Mouse (Mus musculus) mesoderm, embryonic 11.5 days (tissue): Measurements from ENCODE around the gene Hoxa1.

ENCODE experiments used
- DNase-seq: peaks from one replicate; pipeline ENCODE4 v3.0.0-alpha.2; 2012; ENCODE audit warnings: low read depth, low spot score

Hoxa1 gene

DNA sequence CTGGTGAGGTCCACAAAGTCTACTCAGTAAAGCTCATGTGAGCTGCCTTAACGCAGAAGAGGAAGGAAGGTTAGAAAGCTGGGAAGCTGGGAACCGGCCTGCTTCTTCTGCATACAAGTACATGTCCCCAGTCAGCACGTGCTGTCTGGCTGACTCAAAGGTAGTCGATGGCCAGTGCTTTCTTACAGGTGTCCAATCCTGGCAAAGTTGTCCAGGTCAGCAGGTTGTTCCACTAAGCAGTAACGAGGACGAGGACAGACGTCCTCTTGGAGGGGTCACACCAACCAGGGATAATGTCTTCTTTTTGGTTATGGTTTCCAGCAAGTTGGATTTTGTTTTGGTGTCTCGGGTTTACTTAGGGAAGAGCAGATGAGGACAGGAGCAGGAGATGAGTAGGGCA is 31.8 kb upstream of the Hoxa1 start:
- DNase-seq, result no peak

GRCm38 (mm10) chr6:52189172-52189591 is 31.1 kb upstream of the Hoxa1 start:
- DNase-seq, result no peak

DNA sequence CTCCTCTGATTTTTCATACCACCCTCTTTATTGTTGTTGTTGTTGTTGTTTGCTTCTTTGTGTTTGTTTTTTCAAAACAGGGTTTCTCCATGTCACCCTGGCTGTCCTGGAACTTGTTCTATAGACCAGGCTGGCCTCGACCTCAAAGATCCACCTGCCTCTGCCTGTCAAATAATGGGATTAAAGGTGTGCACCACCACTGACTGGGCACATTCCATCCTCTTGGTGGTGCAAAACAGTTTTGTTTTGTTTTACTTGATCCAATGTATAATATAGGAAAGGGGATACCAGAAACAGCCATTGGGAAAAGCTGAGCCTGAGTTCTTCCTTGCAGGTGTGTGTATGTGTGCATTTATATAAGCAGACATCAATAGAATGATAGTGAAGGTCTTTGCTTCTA is 28.4 kb upstream of the Hoxa1 start:
- DNase-seq, result no peak

DNA sequence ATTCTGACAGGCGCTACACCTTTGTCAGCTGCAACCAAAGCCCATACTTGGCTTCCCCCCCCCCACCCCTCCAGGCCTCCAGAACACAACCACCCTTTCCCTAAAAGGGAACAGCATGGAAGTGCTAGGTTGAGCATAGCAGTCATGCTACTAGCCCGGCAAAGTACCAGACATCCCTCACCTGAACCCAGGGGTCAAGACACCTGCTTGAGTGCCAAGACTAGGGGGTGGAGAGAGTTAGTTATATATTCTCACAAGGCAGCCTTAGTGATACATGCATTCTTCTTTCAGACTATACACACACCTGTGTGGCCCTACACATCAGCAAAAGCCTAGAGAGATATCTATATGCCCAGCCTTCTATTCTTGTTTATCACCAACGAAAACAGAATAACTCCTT is 27.7 kb upstream of the Hoxa1 start:
- no peak for DNase-seq

DNA sequence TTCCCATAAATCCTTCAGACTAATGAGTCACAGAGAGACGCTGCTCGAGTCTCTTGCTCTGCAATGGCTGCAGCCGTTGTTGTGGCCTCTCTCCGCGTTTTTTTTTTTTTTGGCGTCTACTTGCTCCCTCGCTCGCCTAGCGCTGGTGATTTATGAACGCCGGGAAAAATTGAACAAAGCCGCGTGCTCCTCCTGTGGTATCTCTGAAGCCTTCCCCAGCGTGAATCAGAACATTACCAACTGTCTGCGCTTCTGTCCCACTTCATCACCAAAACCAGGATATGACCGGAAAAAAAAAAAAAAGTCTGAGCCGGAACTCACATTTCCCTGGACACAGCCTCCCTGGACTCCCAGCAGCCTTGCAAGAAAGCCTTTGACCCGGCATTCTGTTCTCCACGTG is 27.1 kb upstream of the Hoxa1 start:
- DNase-seq, result no peak

DNA sequence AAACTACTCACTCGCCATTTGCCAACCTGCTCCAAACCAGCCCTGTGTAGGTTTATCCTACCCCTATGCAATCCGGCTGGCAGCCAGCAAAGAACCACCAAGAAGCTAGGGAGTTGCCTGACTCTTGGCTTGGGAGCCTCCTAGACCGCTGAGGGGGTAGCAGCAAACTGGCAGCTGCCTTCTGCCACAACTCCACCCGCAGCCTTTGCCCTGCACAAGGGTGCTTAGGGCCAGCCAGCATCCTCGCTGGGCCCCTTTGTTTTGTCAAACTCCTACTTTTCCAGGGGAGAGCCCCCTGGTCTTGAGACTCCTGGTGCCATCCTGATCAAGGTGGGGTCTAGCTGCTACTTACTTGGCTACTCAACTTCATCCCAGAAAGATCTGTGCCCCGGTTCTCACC is 26.6 kb upstream of the Hoxa1 start:
- no peak for DNase-seq

DNA sequence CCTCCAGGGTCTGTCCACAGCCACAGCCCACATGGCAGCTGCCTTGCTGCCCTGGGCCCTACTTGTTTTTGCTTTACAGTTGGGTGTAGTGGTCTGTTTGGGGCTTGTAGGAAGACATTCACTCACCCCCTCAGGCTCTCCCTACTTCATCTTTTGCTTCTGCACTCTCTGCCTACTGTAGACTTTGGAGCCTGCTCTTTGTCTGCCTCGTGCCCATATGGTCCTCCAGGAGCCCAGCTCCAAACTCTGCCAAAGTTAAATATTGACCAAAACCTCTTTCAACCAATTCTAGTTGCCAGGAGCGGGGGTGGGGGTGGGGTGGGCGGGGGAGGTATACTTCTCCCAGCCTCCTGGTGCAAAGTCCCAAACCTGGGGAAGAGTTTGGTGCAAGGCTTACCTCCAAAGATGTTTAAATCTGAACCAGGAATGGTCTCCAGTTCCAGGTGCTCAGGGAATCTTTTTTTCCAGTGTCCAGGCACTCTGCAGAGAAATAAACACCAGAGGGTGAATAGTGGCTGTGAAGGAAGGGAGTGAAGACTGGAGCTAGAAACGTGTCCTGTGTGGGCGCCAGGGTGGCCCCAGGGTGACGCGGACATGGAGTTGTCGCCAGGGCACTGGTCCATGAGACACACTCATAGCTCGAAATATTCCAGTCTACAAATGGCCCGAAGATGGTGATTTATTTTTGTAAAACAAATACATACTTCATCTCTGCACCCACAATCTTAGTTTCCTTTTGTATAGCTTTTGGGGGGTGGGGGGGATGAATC is 25.4 kb upstream of the Hoxa1 start:
- no peak for DNase-seq

- DNase-seq, result no peak
Observed at GRCm38 (mm10) chr6:52182793-52183192, 24.7 kb upstream of the Hoxa1 start.

DNA sequence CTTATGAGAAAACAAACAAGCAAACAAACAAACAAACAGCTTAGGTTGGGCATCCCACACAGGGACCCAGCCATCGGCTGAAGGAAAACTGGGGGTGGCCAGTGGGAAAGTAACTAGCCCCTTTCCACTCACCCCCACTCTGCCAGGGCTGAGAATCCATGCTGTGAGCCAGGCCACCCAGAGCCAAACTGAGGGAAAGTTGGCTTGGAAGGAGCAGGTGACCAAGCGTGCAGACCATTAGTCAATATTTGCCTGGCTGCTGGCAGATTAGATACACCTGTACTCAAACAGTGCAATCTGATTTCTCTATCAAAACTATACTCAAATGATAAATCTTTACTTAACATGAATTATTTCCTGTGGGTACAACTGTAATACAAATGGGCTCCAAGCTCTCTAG is 23.9 kb upstream of the Hoxa1 start:
- no peak for DNase-seq

- no peak for DNase-seq
Observed at GRCm38 (mm10) chr6:52180726-52181125, 22.6 kb upstream of the Hoxa1 start.

DNA sequence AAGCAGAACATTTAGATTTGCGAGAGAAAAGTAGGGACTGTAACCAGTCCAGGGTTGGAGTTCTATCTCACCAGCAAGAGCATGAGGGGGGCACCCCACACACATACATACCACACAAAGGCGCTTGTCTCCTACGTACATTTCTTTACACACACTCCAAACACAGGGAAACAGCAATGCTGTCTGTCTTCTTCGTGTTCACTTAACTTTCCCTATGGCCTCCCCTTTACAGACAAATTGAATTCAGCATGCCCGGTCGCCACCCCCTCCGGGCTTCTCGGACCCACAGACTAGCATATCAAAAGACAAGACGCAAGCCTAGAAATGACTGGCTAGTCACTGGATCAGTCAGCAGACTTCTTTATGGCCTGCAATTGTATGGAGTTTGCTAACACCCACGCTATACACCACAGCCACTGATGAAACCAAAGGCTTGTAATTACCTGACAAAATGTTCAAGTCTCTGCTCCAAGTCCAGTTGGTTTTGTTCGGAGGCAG is 22.1 kb upstream of the Hoxa1 start:
- DNase-seq, result no peak

DNA sequence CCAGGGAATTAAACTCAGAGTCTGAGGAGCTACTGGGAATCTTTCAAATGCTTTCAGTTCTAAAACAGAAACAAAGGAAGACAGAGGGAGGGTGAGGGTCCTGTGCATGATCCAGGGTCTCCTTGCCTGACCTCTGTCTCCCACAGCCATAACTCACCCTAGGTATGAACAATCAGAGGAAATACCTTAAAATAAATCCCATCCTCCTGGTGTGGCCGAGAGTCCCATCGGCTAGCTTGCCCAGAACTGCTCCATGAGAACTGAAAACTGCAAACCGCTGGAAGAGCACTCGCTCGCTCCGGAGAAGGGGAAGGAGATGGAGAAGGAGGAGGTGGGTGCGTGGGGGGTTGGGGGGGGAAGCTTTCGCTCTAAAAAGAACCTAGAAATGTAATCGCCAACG is 21.6 kb upstream of the Hoxa1 start:
- DNase-seq, result no peak

DNA sequence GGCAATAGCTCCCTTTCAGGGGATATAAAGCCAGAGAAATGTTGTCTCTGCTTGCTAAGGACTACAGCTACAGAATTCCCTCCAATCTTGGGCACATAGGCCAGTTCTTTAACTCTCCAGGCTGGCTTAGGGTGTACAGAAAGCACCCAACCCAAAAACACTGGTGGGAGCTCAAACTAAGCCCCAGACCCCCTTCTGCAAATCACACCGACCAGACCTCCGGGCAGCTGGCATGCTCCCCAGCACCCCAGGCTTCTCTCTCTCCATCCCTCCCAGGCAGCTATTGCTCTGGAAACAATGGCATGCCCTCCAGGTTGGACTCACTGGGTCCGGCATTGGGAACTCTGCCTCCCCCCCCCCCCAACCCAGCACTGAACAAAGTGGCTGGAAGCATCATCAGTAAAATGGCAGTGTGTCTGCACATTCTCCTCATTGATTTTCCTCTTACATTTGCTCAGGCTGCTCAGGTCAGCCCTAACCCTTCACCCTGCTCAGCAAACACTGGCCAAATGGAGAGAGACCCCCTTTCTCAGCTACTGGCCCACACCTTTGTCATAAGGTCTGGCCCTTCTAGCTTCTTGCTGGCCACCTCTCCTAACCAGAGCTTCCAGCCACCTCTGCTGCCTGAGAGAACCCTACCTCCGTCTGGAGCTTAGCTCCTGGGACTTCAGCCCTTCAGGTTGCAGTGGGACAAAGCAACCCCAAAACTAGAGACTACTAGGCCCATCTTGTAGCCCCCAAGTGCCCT is 21.0 kb upstream of the Hoxa1 start:
- DNase-seq, result no peak

GRCm38 (mm10) chr6:52177806-52178205 is 19.7 kb upstream of the Hoxa1 start:
- DNase-seq, result no peak

DNA sequence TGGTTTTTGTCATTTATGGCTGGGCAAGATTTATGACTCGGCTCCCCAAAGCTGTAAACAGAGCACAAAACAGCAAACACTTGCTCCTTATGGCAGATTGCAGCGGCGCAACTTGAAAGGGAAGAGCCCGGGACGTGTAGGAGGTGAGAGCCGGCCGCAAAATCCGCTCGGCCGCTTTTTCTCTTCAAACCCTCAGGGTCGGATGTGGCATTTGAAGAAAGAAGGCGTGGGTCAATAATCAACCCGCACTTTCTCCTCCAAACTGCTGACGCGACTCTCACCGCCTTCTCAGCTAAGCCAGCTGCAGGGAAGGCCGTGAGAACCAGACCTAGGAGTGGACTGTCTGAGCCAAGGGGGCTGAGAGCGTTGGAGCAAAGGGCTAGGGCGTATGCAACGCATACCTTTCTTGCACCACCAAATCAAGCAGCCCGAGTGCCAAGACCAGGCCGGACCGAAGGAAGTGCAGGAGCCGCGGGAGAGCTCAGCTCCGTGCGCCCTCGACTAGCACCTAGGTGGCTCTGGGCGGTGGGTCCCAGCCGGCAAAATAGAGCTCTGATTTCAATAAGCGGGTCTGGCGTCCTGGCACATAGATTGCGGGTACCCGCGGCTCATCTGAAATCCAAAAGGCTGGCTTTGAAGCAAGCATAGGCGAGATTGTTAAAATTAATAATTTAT is 19.1 kb upstream of the Hoxa1 start, which contains the start of gene 5730596B20Rik:
TSS of gene 5730596B20Rik (plus strand) at position 438 of the 675 bp plus-strand sequence.
- DNase-seq, result peak; percentile 87

DNA sequence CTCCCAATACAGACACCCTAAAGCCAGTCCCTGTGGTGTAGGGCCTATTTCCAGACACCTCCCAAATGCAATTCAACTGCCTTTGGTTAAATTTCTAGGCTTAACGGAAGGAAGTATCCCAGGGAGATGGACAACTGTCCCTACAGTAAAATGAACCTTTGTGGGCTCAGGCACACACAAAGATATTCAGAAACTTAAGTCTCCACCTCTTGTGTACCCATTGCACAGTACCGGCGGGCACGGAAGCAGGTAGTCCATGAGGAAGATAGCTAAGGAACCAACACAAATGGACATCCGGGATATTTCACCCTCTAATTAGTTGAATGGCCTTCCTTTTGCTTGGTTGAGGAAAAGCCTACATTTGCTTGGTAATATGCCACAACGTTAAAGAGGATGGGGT is 18.3 kb upstream of the Hoxa1 start:
- DNase-seq, result no peak

DNA sequence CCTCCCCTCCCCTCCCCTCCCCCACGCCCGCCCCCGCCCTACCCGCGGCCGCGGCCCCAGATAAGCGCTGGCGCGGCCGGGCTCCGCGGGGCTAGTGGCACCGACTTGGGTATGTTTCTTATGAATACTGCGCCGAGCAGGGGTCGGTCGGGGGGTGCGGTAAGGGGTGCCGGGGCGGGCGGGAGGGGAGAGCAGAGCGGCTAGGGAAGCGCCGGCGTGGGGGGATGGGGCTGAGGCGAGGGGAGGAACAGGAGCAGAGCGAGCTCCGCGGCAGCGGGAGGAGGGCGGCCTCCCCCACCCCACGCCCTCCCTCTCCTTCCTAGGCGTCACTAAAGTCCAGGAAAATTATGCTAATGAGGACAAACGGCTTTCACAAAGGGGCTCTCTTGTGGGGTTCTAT is 17.7 kb upstream of the Hoxa1 start:
- DNase-seq, result peak; percentile 89

DNA sequence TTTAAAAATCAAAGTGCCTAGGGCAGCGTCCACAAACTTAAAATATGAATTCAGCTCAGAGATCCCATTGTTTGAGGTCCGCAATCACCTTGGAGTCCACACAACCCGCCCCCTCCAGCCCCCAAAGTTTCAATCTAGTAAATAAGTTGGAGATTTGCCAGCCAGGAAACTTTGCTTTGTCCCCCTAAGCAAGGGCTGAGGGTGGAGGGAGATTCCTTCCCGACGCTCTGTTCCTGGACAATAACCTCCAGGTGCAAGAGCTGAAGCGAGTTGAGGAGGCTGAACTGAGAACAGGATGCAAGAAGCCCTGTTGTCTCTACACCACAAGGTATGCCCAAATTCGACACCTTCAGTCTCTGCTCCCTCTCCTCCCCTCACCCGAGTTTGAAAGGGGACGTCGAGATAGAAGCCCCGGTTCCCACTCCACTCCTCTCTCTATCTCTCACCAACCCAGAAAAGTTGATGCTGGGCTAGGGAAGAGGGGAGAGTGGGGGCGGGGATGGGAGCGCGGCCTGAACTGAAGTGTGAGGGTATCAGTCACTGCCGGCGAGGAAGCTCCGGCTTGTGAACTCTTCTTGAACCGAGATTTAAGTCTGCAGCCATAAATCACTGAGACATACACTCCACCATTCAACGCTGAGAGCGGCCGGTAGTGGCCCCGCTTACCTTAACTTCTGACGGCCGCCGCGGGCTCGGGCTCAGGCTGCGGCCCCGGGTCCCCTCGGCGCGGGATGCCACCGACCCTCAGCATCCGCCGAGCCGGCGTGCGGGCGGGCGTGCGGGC is 17.0 kb upstream of the Hoxa1 start:
- peak; percentile 93 for DNase-seq

DNA sequence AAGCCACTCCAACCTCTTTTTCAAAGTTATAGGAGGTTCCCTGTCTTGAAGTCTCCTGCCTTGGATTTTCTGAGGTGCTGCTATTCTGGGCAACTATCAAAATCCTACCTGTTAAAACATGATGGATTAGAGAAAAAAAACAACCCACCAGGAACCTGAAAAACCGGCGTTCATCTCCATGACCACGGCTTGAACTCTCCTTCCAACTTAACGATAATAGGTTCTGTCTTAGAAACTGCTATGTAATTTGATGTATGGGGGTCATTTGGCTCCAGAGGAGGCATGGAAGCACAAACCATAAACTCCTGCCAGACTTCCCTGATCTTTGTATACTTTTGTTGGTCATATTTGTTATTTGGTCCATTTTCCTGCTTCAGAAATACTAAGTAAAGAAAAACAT is 15.5 kb upstream of the Hoxa1 start:
- DNase-seq, result no peak

DNA sequence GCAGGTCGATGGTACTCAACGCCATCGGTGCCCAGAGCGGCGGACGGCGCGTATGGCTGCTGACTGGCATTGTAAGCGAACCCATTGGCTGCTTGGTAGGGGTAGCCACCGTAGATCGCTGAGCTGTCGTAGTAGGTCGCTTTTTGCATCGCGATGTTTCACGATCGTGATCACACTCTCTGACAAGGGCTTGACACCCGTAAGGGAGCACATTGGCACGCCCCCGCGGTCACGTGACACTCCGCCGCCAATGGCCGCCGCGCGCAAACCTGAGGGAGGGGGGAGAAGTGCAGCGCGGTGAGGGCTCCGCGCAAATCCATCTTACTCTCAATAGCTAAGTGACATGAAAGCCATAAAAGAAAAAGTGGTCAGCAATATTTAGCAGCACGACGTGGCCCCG is 14.4 kb upstream of the Hoxa1 start:
- DNase-seq, result peak; percentile 97

DNA sequence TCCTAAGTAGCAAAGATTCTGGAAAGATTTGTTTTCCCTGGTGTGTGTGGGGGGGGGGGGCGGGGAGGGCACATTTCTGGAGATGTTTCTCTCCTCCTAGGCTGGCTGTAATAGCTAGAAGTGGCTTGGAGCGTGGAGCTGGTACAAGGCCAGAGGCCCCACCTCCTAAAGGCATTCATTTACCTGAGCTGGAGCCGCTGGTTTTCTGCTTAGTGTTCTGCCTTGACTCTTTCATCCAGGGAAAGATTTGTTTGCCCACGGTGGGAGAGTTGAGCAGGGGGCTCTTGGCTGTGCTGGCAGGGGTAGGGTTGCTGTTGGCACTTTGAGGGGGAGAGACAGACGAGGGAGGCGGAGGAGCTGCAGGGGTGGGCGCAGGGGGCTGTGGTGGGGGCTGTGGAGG is 13.8 kb upstream of the Hoxa1 start:
- no peak for DNase-seq

DNA sequence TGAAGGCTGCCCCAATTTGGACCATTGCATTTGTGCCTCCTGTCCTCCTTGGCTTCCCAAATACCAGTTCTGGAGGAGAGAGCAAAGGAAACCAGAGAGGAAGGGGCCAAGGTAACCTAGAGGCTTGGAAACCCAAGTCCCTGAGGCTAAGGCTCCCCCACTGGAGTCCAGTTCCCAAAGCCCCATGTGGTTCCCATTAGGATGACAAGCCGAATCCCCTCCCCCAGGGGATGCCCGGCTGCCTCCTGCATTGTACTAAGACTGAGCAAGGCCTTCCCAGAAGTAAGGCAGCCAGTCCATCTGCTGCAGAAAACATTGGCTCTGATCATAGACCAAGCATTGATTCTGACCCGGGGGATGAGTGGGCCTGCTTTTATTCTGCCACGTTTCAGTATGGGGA is 13.2 kb upstream of the Hoxa1 start:
- DNase-seq, result peak; percentile 88
